Mouse (Mus musculus): ENCODE data around the gene Dab2ip. TPM values are rescaled to one million over a fixed set of nuclear protein-coding genes. Genes with fewer than 3 reads are reported as not detected.

Gene Dab2ip
- polyA plus RNA-seq, 1 experiment from 2014 or later: 56.9 TPM

GRCm38 (mm10) chr2:35533646-35534045 is 24.4 kb upstream of the Dab2ip start:
- ATAC-seq (ENCODE audit: low FRiP score): no peak
- Histone ChIP-seq H3K4me2 (no peak overlapping the region), H3K4me1 (peaks cover 3% of the 10 kb centered on the region; the same call in 1 of the 2 replicates), H3K9me3 (no peaks in the 10 kb centered on the region), H3K9ac (no peak overlapping the region), H3K4me3 (replicated peaks) (no peak overlapping the region), H3K27me3 (no peaks in the 10 kb centered on the region), H3K36me3 (replicated peaks) (no peaks in the 10 kb centered on the region), H3K27ac (no peak overlapping the region)
- WGBS: 72% methylated on average over 9 of the region's 9 CpGs

- Histone ChIP-seq H3K4me3 (replicated peaks) (no peak overlapping the region), H3K27ac (no peak overlapping the region), H3K36me3 (replicated peaks) (no peaks in the 10 kb centered on the region), H3K9me3 (no peaks in the 10 kb centered on the region), H3K4me1 (0 out of 2 replicates have a peak, but pooled peaks cover 3% of the 10 kb centered on the region), H3K27me3 (no peaks in the 10 kb centered on the region), H3K9ac (no peak overlapping the region), H3K4me2 (no peak overlapping the region)
- peak; percentile 67; the same call in 1 of the 2 replicates for ATAC-seq (ENCODE audit: low FRiP score)
- WGBS: 6% methylated on average over 13 of the region's 13 CpGs
Observed at GRCm38 (mm10) chr2:35539276-35539972, 18.6 kb upstream of the Dab2ip start.

- no peak overlapping the region for H3K27ac ChIP-seq
- H3K9me3 ChIP-seq: no peaks in the 10 kb centered on the region
- no peak overlapping the region for H3K4me3 ChIP-seq (replicated peaks)
- WGBS: 41% methylated on average over 4 of the region's 4 CpGs
- ATAC-seq (ENCODE audit: low FRiP score): no peak
- no peak overlapping the region for H3K4me2 ChIP-seq
- no peak overlapping the region for H3K9ac ChIP-seq
- H3K36me3 ChIP-seq (replicated peaks): no peaks in the 10 kb centered on the region
- H3K27me3 ChIP-seq: no peaks in the 10 kb centered on the region
- H3K4me1 ChIP-seq: peaks cover 13% of the 10 kb centered on the region
Observed at GRCm38 (mm10) chr2:35540798-35541197, 17.3 kb upstream of the Dab2ip start.

- H3K27ac ChIP-seq: no peak overlapping the region
- no peaks in the 10 kb centered on the region for H3K27me3 ChIP-seq
- WGBS: 10% methylated on average over 14 of the region's 14 CpGs
- ATAC-seq (ENCODE audit: low FRiP score): peak; percentile 71
- H3K4me1 ChIP-seq: peaks cover 10% of the 10 kb centered on the region
- no peaks in the 10 kb centered on the region for H3K9me3 ChIP-seq
- H3K4me3 ChIP-seq (replicated peaks): no peak overlapping the region
- no peaks in the 10 kb centered on the region for H3K36me3 ChIP-seq (replicated peaks)
- peak overlapping the region; percentile 22; the same call in 1 of the 2 replicates for H3K9ac ChIP-seq
- H3K4me2 ChIP-seq: peak overlapping the region; percentile 44
Observed at GRCm38 (mm10) chr2:35544717-35545116, 13.3 kb upstream of the Dab2ip start.

- H3K27ac ChIP-seq: no peak overlapping the region
- peaks cover 10% of the 10 kb centered on the region for H3K4me1 ChIP-seq
- peak overlapping the region; percentile 44 for H3K4me2 ChIP-seq
- WGBS: 29% methylated on average over 6 of the region's 7 CpGs
- no peaks in the 10 kb centered on the region for H3K9me3 ChIP-seq
- peak; percentile 64; the same call in 1 of the 2 replicates for ATAC-seq (ENCODE audit: low FRiP score)
- H3K4me3 ChIP-seq (replicated peaks): no peak overlapping the region
- no peaks in the 10 kb centered on the region for H3K36me3 ChIP-seq (replicated peaks)
- peak overlapping the region; percentile 22; the same call in 1 of the 2 replicates for H3K9ac ChIP-seq
- no peaks in the 10 kb centered on the region for H3K27me3 ChIP-seq
Observed at GRCm38 (mm10) chr2:35545125-35545590, 12.9 kb upstream of the Dab2ip start.

- H3K4me3 ChIP-seq (replicated peaks): no peak overlapping the region
- peaks cover 10% of the 10 kb centered on the region for H3K4me1 ChIP-seq
- no peak overlapping the region for H3K4me2 ChIP-seq
- H3K27me3 ChIP-seq: no peaks in the 10 kb centered on the region
- H3K9ac ChIP-seq: no peak overlapping the region
- WGBS: 92% methylated on average over 6 of the region's 6 CpGs
- no peaks in the 10 kb centered on the region for H3K36me3 ChIP-seq (replicated peaks)
- ATAC-seq (ENCODE audit: low FRiP score): no peak
- H3K27ac ChIP-seq: no peak overlapping the region
- no peaks in the 10 kb centered on the region for H3K9me3 ChIP-seq
Observed at GRCm38 (mm10) chr2:35546462-35546861, 11.6 kb upstream of the Dab2ip start.

- H3K9ac ChIP-seq: no peak overlapping the region
- H3K4me2 ChIP-seq: no peak overlapping the region
- no peaks in the 10 kb centered on the region for H3K27me3 ChIP-seq
- WGBS: 74% methylated on average over 4 of the region's 4 CpGs
- no peak overlapping the region for H3K27ac ChIP-seq
- no peaks in the 10 kb centered on the region for H3K9me3 ChIP-seq
- H3K4me1 ChIP-seq: peaks cover 10% of the 10 kb centered on the region
- H3K4me3 ChIP-seq (replicated peaks): no peak overlapping the region
- ATAC-seq (ENCODE audit: low FRiP score): no peak
- H3K36me3 ChIP-seq (replicated peaks): no peaks in the 10 kb centered on the region
Observed at GRCm38 (mm10) chr2:35549191-35549590, 8.9 kb upstream of the Dab2ip start.

GRCm38 (mm10) chr2:35550097-35550496 is 8.0 kb upstream of the Dab2ip start:
- no peak for ATAC-seq (ENCODE audit: low FRiP score)
- no peaks in the 10 kb centered on the region for H3K27me3 ChIP-seq
- H3K36me3 ChIP-seq (replicated peaks): no peaks in the 10 kb centered on the region
- H3K9ac ChIP-seq: no peak overlapping the region
- 90% methylated on average over 9 of the region's 9 CpGs for WGBS
- peaks cover 6% of the 10 kb centered on the region for H3K4me1 ChIP-seq
- H3K4me2 ChIP-seq: no peak overlapping the region
- H3K4me3 ChIP-seq (replicated peaks): no peak overlapping the region
- no peak overlapping the region for H3K27ac ChIP-seq
- H3K9me3 ChIP-seq: no peaks in the 10 kb centered on the region

- Histone ChIP-seq H3K27ac (no peak overlapping the region), H3K36me3 (replicated peaks) (no peaks in the 10 kb centered on the region), H3K4me3 (replicated peaks) (no peak overlapping the region), H3K4me1 (peaks cover 15% of the 10 kb centered on the region), H3K27me3 (no peaks in the 10 kb centered on the region; the same call in 1 of the 2 replicates), H3K9me3 (no peaks in the 10 kb centered on the region), H3K4me2 (no peak overlapping the region), H3K9ac (no peak overlapping the region)
- no peak for ATAC-seq (ENCODE audit: low FRiP score)
- WGBS: 81% methylated on average over 5 of the region's 5 CpGs
Observed at GRCm38 (mm10) chr2:35556918-35557486, 1.1 kb upstream of the Dab2ip start.

GRCm38 (mm10) chr2:35558826-35559550 is 922 bp downstream of the Dab2ip start:
- H3K27me3 ChIP-seq: no peaks in the 10 kb centered on the region; the same call in 1 of the 2 replicates
- WGBS: 68% methylated on average over 4 of the region's 4 CpGs
- no peak overlapping the region for H3K27ac ChIP-seq
- H3K36me3 ChIP-seq (replicated peaks): no peaks in the 10 kb centered on the region
- H3K4me2 ChIP-seq: no peak overlapping the region
- no peak for ATAC-seq (ENCODE audit: low FRiP score)
- no peak overlapping the region for H3K9ac ChIP-seq
- H3K4me1 ChIP-seq: peaks cover 15% of the 10 kb centered on the region
- H3K9me3 ChIP-seq: no peaks in the 10 kb centered on the region
- H3K4me3 ChIP-seq (replicated peaks): no peak overlapping the region

GRCm38 (mm10) chr2:35559551-35559835 is 1.4 kb downstream of the Dab2ip start:
- no peak overlapping the region for H3K4me3 ChIP-seq (replicated peaks)
- H3K4me1 ChIP-seq: peaks cover 15% of the 10 kb centered on the region
- H3K9ac ChIP-seq: no peak overlapping the region
- H3K27me3 ChIP-seq: no peaks in the 10 kb centered on the region; the same call in 1 of the 2 replicates
- 76% methylated on average over 2 of the region's 2 CpGs for WGBS
- no peak overlapping the region for H3K27ac ChIP-seq
- H3K4me2 ChIP-seq: no peak overlapping the region
- H3K9me3 ChIP-seq: no peaks in the 10 kb centered on the region
- H3K36me3 ChIP-seq (replicated peaks): no peaks in the 10 kb centered on the region
- ATAC-seq (ENCODE audit: low FRiP score): no peak

GRCm38 (mm10) chr2:35563722-35564121 is 5.7 kb downstream of the Dab2ip start:
- Histone ChIP-seq H3K27ac (no peak overlapping the region), H3K9ac (no peak overlapping the region), H3K27me3 (no peaks in the 10 kb centered on the region), H3K4me2 (no peak overlapping the region), H3K4me3 (replicated peaks) (no peak overlapping the region), H3K9me3 (no peaks in the 10 kb centered on the region), H3K4me1 (peaks cover 4% of the 10 kb centered on the region), H3K36me3 (replicated peaks) (no peaks in the 10 kb centered on the region)
- ATAC-seq (ENCODE audit: low FRiP score): no peak
- WGBS: 83% methylated on average over 4 of the region's 4 CpGs

All from forebrain, embryonic 12.5 days (tissue).